Mouse (Mus musculus) lung, postnatal 0 days (tissue): ENCODE data around the gene Slc8a2. TPM values are rescaled to one million over a fixed set of nuclear protein-coding genes. Genes with fewer than 3 reads are reported as not detected.

Source experiments
- ATAC-seq: fragments of 200-750 bp; cut with Nextera tagmentation; 2 replicates; pipeline ENCODE4 v1.8.0; 2017; ENCODE audit warnings: moderate library complexity
- DNase-seq: peaks from one replicate; pipeline ENCODE4 v3.0.0-alpha.2; 2016; ENCODE audit warnings: low spot score
- H3K27ac ChIP-seq: fragments of 300-500 bp; sonication (generic); 2 replicates; pipeline ENCODE4 v1.5.1; 2014; ENCODE audit warnings: antibody characterized with exemption, mild to moderate bottlenecking, low read length, mixed read lengths
- H3K27me3 ChIP-seq: fragments of 300-500 bp; sonication (generic); replicated peaks from 2 replicates; pipeline ENCODE4 v1.6.1; 2014; ENCODE audit warnings: low read length, mixed read lengths; ENCODE audit not compliant: insufficient read depth
- H3K36me3 ChIP-seq: fragments of 300-500 bp; sonication (generic); 2 replicates; pipeline ENCODE4 v1.6.1; 2014; ENCODE audit warnings: low read length, mixed read lengths; ENCODE audit not compliant: insufficient read depth
- H3K4me1 ChIP-seq: fragments of 300-500 bp; sonication (generic); 2 replicates; pipeline ENCODE4 v1.6.1; 2014; ENCODE audit warnings: antibody characterized with exemption, low read depth, low read length, mixed read lengths; ENCODE audit not compliant: insufficient read depth
- H3K4me2 ChIP-seq: fragments of 300-500 bp; sonication (generic); replicated peaks from 2 replicates; pipeline ENCODE4 v1.6.1; 2014; ENCODE audit warnings: low read depth, mild to moderate bottlenecking, low read length, moderate library complexity, mixed read lengths
- H3K4me3 ChIP-seq: fragments of 300-500 bp; sonication (generic); 2 replicates; pipeline ENCODE4 v1.5.1; 2014; ENCODE audit warnings: low read depth, low read length
- H3K9ac ChIP-seq: fragments of 300-500 bp; sonication (generic); replicated peaks from 2 replicates; pipeline ENCODE4 v1.6.1; 2014; ENCODE audit warnings: low read depth, mild to moderate bottlenecking
- H3K9me3 ChIP-seq: fragments of 300-500 bp; sonication (generic); 2 replicates; pipeline ENCODE4 v1.6.1; 2016; ENCODE audit warnings: low read length, mixed read lengths
- CTCF ChIP-seq: IDR thresholded peaks from 2 replicates; pipeline ENCODE4 v1.5.1; 2016; ENCODE audit warnings: antibody characterized with exemption, mild to moderate bottlenecking
- EP300 ChIP-seq: IDR thresholded peaks from 2 replicates; pipeline ENCODE4 v1.6.1; 2016; ENCODE audit warnings: antibody characterized with exemption, mild to moderate bottlenecking, control low read depth
- WGBS: fragments of 180-500 bp; shearing (Covaris S2); extraction: QIAGEN DNeasy Blood & Tissue Kit; methylation state at CpG from one replicate; pipeline ENCODE4 v1.1.7; 2014; 5-methylcytosine and 5-hydroxymethylcytosine counted together
- polyA plus RNA-seq: library from polyadenylated mRNA; unstranded; fragments of >200 nt; fragmentation: Nextera tagmentation; extraction: Ambion mirVana; gene quantifications from 2 replicates; pipeline ENCODE4 v1.2.1, GENCODE M21; 2015

Slc8a2 gene
- polyA plus RNA-seq, 1 experiment from 2014 or later: 0.05 TPM

DNA sequence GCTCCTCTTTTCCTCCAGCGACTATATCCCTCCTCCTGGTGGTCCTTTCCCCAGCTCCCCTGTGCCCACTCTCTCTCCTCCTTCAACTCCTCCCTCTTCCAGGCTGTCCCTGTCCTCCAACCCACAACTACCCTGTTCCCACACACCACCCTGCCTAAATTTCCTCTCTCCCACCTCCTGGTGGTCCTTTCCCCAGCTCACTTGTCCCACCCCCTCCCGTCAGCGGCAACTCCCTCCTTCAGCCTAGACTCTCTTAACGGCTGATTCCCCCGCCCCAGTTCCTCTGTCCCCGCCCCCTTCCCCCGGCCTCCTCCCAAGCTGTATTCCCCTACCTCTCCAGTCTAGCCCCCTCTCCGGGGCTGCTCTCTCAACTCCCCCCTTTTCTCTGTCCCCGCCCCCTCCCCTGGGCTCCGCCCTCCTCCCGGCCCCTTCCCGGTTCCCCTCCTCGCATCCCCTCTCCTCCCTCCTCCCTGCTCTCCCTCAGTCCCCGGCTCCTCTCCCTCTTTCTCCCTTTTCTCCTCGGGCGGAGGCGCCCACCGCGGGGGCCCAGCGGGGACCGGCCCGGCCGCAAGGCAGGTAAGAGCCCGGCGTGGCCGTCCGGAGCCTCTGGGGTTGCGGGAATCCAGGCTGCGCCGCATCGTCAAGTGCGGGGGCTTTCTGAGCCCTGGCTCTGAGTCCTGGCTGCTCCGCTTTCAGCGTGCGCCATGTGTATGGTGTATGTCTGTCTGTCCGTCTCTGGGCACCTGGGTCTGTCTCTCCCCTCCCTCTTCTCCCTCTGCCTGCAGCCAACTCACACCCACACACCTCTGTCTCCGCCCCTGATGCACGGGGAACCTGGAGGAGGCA is 443 bp downstream of the Slc8a2 start:
- no peak overlapping the region for H3K27ac ChIP-seq
- no peak overlapping the region for H3K9ac ChIP-seq
- TF ChIP-seq EP300: no peak
- TF ChIP-seq CTCF: no peak
- no peaks in the 10 kb centered on the region for H3K4me1 ChIP-seq
- no peaks in the 10 kb centered on the region for H3K9me3 ChIP-seq
- H3K36me3 ChIP-seq: 0 out of 2 replicates have a peak, but pooled peaks cover 5% of the 10 kb centered on the region
- WGBS: 2% methylated on average over 33 of the region's 38 CpGs
- ATAC-seq (peak; percentile 63), DNase-seq (peak; percentile 52)
- peak overlapping the region; percentile 68 for H3K4me2 ChIP-seq
- peak overlapping the region; percentile 41 for H3K4me3 ChIP-seq
- H3K27me3 ChIP-seq: 0 out of 2 replicates have a peak, but pooled peaks cover 2% of the 10 kb centered on the region

DNA sequence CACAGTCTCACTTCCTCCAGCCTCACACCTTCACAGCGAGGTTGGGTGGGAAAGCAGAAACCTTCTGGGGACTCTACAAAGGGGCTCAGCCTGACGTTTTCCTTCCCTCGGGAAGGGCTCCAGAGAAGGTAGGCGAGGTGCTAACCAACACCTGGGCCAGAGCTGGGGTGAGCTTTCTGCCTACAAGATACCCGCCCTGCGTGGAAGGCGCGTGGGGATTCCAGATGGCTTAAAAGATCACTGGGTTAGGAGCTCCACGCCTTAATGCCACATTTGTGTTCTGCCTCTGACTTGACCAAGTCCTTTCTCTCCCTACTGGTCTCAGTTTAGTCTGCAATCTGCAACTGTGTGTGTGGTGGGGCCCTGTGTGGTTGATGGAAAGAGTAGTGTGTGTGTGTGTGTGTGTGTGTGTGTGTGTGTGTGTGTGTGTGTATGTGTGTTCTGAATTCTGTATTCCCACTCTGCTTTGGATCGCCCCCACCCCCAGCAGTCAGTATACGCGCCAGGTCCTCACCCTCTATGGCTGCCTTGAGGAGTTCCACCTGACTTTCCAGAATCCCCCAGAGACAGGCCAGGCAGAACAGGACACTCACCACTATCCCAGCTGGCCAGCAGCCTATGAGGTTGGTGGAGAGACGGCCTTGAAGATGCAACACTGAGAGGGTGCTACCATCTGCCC is 1.5 kb downstream of the Slc8a2 start:
- H3K9ac ChIP-seq: no peak overlapping the region
- TF ChIP-seq CTCF (no peak), EP300 (no peak)
- 0 out of 2 replicates have a peak, but pooled peaks cover 2% of the 10 kb centered on the region for H3K27me3 ChIP-seq
- H3K27ac ChIP-seq: no peak overlapping the region
- no peaks in the 10 kb centered on the region for H3K36me3 ChIP-seq
- ATAC-seq (no peak), DNase-seq (no peak)
- H3K4me3 ChIP-seq: no peak overlapping the region
- no peaks in the 10 kb centered on the region for H3K4me1 ChIP-seq
- no peak overlapping the region for H3K4me2 ChIP-seq
- 34% methylated on average over 13 of the region's 13 CpGs for WGBS
- no peaks in the 10 kb centered on the region for H3K9me3 ChIP-seq

DNA sequence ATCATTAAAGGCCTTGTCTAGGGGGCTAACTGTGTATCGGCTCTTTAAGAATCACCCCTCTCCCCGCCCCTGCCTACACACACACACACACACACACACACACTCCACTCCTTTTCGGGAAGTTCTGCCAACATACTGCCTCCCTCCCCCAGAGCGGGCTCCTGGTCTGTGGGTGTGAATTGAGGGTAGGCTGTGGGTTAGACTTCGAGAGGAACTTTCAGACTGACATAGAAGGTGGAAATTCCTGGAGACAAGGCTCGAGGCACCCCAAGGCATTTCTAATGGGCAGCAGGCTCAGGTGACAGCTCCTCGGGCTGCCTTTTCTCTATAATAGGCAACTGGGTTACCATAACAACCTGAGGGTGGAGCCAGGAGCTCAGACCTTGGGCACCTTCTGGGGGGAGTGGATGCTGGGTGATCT is 2.5 kb downstream of the Slc8a2 start:
- Histone ChIP-seq H3K4me3 (no peak overlapping the region), H3K27me3 (0 out of 2 replicates have a peak, but pooled peaks cover 2% of the 10 kb centered on the region), H3K36me3 (no peaks in the 10 kb centered on the region), H3K9ac (no peak overlapping the region), H3K9me3 (no peaks in the 10 kb centered on the region), H3K4me2 (no peak overlapping the region), H3K27ac (no peak overlapping the region), H3K4me1 (no peaks in the 10 kb centered on the region)
- TF ChIP-seq CTCF (no peak), EP300 (no peak)
- no peak for DNase-seq
- 10% methylated on average over 6 of the region's 7 CpGs for WGBS
- no peak for ATAC-seq

DNA sequence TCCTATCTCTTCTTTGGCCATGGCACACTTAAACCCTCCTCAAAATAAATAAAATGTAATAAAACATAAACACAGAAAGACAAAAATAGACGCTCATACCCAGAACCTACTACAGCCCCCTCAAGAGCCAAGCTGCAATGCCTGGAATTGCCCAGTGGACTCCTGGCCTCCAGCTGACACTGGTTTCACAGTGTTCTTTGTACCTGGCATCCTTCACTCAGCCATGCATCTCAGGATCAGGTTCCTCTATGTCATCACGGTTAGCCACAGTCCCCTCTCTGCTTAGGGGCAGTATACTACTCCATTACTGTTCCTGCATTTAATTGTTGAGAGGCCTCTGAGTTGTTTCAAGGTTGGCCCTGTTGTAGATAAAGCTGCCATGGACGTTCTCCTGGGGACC is 3.3 kb downstream of the Slc8a2 start:
- H3K4me2 ChIP-seq: no peak overlapping the region
- 47% methylated on average over 3 of the region's 3 CpGs for WGBS
- no peaks in the 10 kb centered on the region for H3K36me3 ChIP-seq
- no peaks in the 10 kb centered on the region for H3K9me3 ChIP-seq
- no peak overlapping the region for H3K9ac ChIP-seq
- H3K4me1 ChIP-seq: no peaks in the 10 kb centered on the region
- no peak for DNase-seq
- H3K27ac ChIP-seq: no peak overlapping the region
- TF ChIP-seq EP300: no peak
- no peak for TF ChIP-seq CTCF
- H3K27me3 ChIP-seq: 0 out of 2 replicates have a peak, but pooled peaks cover 2% of the 10 kb centered on the region
- no peak for ATAC-seq
- H3K4me3 ChIP-seq: no peak overlapping the region

DNA sequence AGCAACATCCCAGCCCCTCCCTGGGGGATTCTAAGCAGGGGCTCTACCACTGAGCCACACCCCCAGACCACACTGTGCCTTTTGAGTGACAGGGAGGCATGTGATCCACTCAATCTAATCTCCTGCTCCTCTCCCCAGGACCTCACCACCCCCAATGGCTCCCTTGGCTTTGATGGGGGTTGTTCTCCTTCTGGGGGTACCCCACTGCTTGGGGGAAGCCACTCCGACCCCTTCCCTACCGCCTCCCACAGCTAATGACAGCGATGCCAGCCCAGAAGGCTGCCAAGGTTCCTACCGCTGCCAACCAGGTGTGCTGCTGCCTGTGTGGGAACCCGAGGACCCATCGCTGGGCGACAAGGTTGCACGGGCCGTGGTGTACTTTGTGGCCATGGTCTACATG is 4.1 kb downstream of the Slc8a2 start:
- WGBS: 89% methylated on average over 9 of the region's 9 CpGs
- Histone ChIP-seq H3K36me3 (no peaks in the 10 kb centered on the region), H3K4me1 (no peaks in the 10 kb centered on the region), H3K27me3 (0 out of 2 replicates have a peak, but pooled peaks cover 2% of the 10 kb centered on the region), H3K27ac (no peak overlapping the region), H3K4me2 (no peak overlapping the region), H3K9ac (no peak overlapping the region), H3K9me3 (no peaks in the 10 kb centered on the region), H3K4me3 (no peak overlapping the region)
- DNase-seq: no peak
- no peak for TF ChIP-seq EP300
- no peak for TF ChIP-seq CTCF
- ATAC-seq: no peak

DNA sequence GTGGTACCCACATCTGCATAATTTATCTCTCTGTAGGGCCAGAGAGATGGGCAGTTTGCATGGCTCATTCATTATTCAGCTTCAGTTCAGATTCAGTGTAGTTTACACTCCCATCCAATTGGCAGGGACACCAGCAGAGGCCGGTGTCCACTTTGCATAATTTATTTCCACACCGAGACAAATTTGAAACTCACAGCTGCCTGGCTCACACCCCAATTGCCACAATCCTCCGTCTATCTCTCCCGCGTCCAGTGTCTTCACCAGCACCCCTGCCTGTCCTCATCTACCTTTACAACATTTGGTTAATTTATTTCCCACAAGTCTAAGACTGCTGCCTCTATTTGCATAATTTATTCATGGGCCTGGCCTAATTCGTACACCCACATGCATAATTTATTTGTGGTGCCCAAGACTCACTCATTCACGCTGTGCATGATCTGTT is 5.3 kb downstream of the Slc8a2 start:
- H3K27me3 ChIP-seq: 0 out of 2 replicates have a peak, but pooled peaks cover 2% of the 10 kb centered on the region
- H3K4me2 ChIP-seq: no peak overlapping the region
- ATAC-seq (no peak), DNase-seq (no peak)
- H3K4me1 ChIP-seq: no peaks in the 10 kb centered on the region
- H3K9me3 ChIP-seq: no peaks in the 10 kb centered on the region
- no peaks in the 10 kb centered on the region for H3K36me3 ChIP-seq
- H3K27ac ChIP-seq: no peak overlapping the region
- H3K9ac ChIP-seq: no peak overlapping the region
- WGBS: 67% methylated on average over 7 of the region's 7 CpGs
- no peak overlapping the region for H3K4me3 ChIP-seq
- TF ChIP-seq CTCF (no peak), EP300 (no peak)
